Mouse (Mus musculus) cortical plate, adult 2 months (tissue): ENCODE results near the gene P3h3.

ENCODE experiments used
- CTCF ChIP-seq: fragments of 200-500 bp; IDR thresholded peaks from 2 replicates; pipeline ENCODE4 v1.5.1; 2011; ENCODE audit warnings: mild to moderate bottlenecking, control low read depth, low read length; ENCODE audit not compliant: insufficient read depth; ENCODE audit errors: extremely low read depth
- POLR2A ChIP-seq: fragments of 200-500 bp; IDR thresholded peaks from 2 replicates; pipeline ENCODE4 v1.6.1; 2011; ENCODE audit warnings: mild to moderate bottlenecking, low read length, control low read depth; ENCODE audit not compliant: insufficient read depth; ENCODE audit errors: extremely low read depth

- TF ChIP-seq POLR2A (no peak), CTCF (no peak)
Observed at GRCm38 (mm10) chr6:124804341-124804740, 53.2 kb downstream of the P3h3 start.
